Mouse (Mus musculus): ENCODE data around the gene Npr3.

Npr3 gene

GRCm38 (mm10) chr15:11903196-11904042, 3.7 kb downstream of the Npr3 start:
- no peak for TF ChIP-seq GATA4 (IDR thresholded peaks at IDR 0.05; ENCODE audit: insufficient replicate concordance, low read length)

- no peak for TF ChIP-seq GATA4 (IDR thresholded peaks at IDR 0.05; ENCODE audit: insufficient replicate concordance, low read length)
These were observed 9.5 kb downstream of the Npr3 start for GRCm38 (mm10) chr15:11897617-11898016.

- no peak for TF ChIP-seq GATA4 (IDR thresholded peaks at IDR 0.05; ENCODE audit: insufficient replicate concordance, low read length)
These were observed 9.9 kb downstream of the Npr3 start for GRCm38 (mm10) chr15:11897162-11897561.

- no peak for TF ChIP-seq GATA4 (IDR thresholded peaks at IDR 0.05; ENCODE audit: insufficient replicate concordance, low read length)
These were observed 13.1 kb downstream of the Npr3 start for GRCm38 (mm10) chr15:11893969-11894368.

GRCm38 (mm10) chr15:11891395-11891794, 15.7 kb downstream of the Npr3 start:
- TF ChIP-seq GATA4 (IDR thresholded peaks at IDR 0.05; ENCODE audit: insufficient replicate concordance, low read length), result no peak

GRCm38 (mm10) chr15:11882508-11883205, 24.4 kb downstream of the Npr3 start:
- no peak for TF ChIP-seq GATA4 (IDR thresholded peaks at IDR 0.05; ENCODE audit: insufficient replicate concordance, low read length)

- TF ChIP-seq GATA4 (IDR thresholded peaks at IDR 0.05; ENCODE audit: insufficient replicate concordance, low read length), result no peak
These were observed 25.3 kb downstream of the Npr3 start for GRCm38 (mm10) chr15:11881822-11882221.

GRCm38 (mm10) chr15:11878334-11878733, 28.8 kb downstream of the Npr3 start:
- TF ChIP-seq GATA4 (IDR thresholded peaks at IDR 0.05; ENCODE audit: insufficient replicate concordance, low read length), result no peak

GRCm38 (mm10) chr15:11877273-11877672, 29.8 kb downstream of the Npr3 start:
- no peak for TF ChIP-seq GATA4 (IDR thresholded peaks at IDR 0.05; ENCODE audit: insufficient replicate concordance, low read length)

GRCm38 (mm10) chr15:11866918-11867317, 40.2 kb downstream of the Npr3 start:
- TF ChIP-seq GATA4 (IDR thresholded peaks at IDR 0.05; ENCODE audit: insufficient replicate concordance, low read length), result no peak

GRCm38 (mm10) chr15:11863540-11863818, 43.6 kb downstream of the Npr3 start:
- TF ChIP-seq GATA4 (IDR thresholded peaks at IDR 0.05; ENCODE audit: insufficient replicate concordance, low read length), result no peak

GRCm38 (mm10) chr15:11862785-11863539, 44.1 kb downstream of the Npr3 start:
- TF ChIP-seq GATA4 (IDR thresholded peaks at IDR 0.05; ENCODE audit: insufficient replicate concordance, low read length), result no peak

- no peak for TF ChIP-seq GATA4 (IDR thresholded peaks at IDR 0.05; ENCODE audit: insufficient replicate concordance, low read length)
These were observed 44.8 kb downstream of the Npr3 start for GRCm38 (mm10) chr15:11862253-11862652.

GRCm38 (mm10) chr15:11860259-11860658, 46.8 kb downstream of the Npr3 start:
- no peak for TF ChIP-seq GATA4 (IDR thresholded peaks at IDR 0.05; ENCODE audit: insufficient replicate concordance, low read length)

GRCm38 (mm10) chr15:11859829-11860228, 47.3 kb downstream of the Npr3 start:
- TF ChIP-seq GATA4 (IDR thresholded peaks at IDR 0.05; ENCODE audit: insufficient replicate concordance, low read length), result no peak

- TF ChIP-seq GATA4 (IDR thresholded peaks at IDR 0.05; ENCODE audit: insufficient replicate concordance, low read length), result no peak
These were observed 48.7 kb downstream of the Npr3 start for GRCm38 (mm10) chr15:11858411-11858810.

Measured in liver, adult (tissue).